Mouse (Mus musculus) myocyte (in vitro differentiated cells): ENCODE measurements around the gene Ppm1n. TPM values are rescaled to one million over a fixed set of nuclear protein-coding genes. Genes with fewer than 3 reads are reported as not detected.

Source experiments
- H3K27me3 ChIP-seq: one replicate; pipeline ENCODE4 v1.6.1; 2011; ENCODE audit not compliant: control insufficient read depth, insufficient read depth, insufficient read length
- H3K36me3 ChIP-seq: one replicate; pipeline ENCODE4 v1.6.1; 2011; ENCODE audit not compliant: control insufficient read depth, insufficient read depth
- H3K4me2 ChIP-seq: one replicate; pipeline ENCODE4 v1.6.1; 2011; ENCODE audit warnings: low read depth, control low read depth
- H3K4me3 ChIP-seq: one replicate; pipeline ENCODE4 v1.5.1; 2011; ENCODE audit warnings: mild to moderate bottlenecking, control low read depth, moderate library complexity
- H3K79me2 ChIP-seq: one replicate; pipeline ENCODE4 v1.6.1; 2011; ENCODE audit not compliant: control insufficient read depth, insufficient read depth
- H3ac ChIP-seq: one replicate; pipeline ENCODE4 v1.6.1; 2011; ENCODE audit not compliant: control insufficient read depth, insufficient read length
- CEBPB ChIP-seq: IDR thresholded peaks from 2 replicates; pipeline ENCODE4 v1.6.1; 2011; ENCODE audit warnings: mild to moderate bottlenecking, moderate library complexity; ENCODE audit not compliant: poor library complexity, insufficient read depth, severe bottlenecking
- E2F4 ChIP-seq: IDR thresholded peaks from one replicate; pipeline ENCODE4 v1.6.1; 2011; ENCODE audit warnings: mild to moderate bottlenecking, control low read depth, moderate library complexity; ENCODE audit not compliant: insufficient read depth
- MAX ChIP-seq: IDR thresholded peaks from one replicate; pipeline ENCODE4 v1.6.1; 2011; ENCODE audit warnings: low read depth, mild to moderate bottlenecking, control low read depth
- MYOD1 ChIP-seq, 3 experiments: IDR thresholded peaks; one replicate each; pipeline ENCODE4 v1.6.1; 2011; ENCODE audit warnings: control low read depth in 2 of 3, low read depth in 2 of 3, mild to moderate bottlenecking in 2 of 3, moderate library complexity in 1 of 3; ENCODE audit not compliant: insufficient read length in 2 of 3, control insufficient read depth in 1 of 3
- MYOG ChIP-seq, 3 experiments: IDR thresholded peaks; one replicate each; pipeline ENCODE4 v1.6.1; 2011; ENCODE audit warnings: control low read depth in 2 of 3, low read depth in 2 of 3, mild to moderate bottlenecking in 2 of 3; ENCODE audit not compliant: insufficient read length in 2 of 3, control insufficient read depth in 1 of 3, insufficient read depth in 1 of 3
- POLR2A ChIP-seq: IDR thresholded peaks from one replicate; pipeline ENCODE4 v1.6.1; 2011; ENCODE audit warnings: low read depth, mild to moderate bottlenecking, control low read depth, moderate library complexity; ENCODE audit not compliant: insufficient read length
- POLR2AphosphoS2 ChIP-seq: IDR thresholded peaks from one replicate; pipeline ENCODE4 v1.6.1; 2011; ENCODE audit warnings: low read depth, control low read depth; ENCODE audit not compliant: insufficient read length
- REST ChIP-seq: IDR thresholded peaks from one replicate; pipeline ENCODE4 v1.6.1; 2011; ENCODE audit warnings: mild to moderate bottlenecking, control low read depth, moderate library complexity; ENCODE audit not compliant: insufficient read depth, insufficient read length
- SRF ChIP-seq: IDR thresholded peaks from one replicate; pipeline ENCODE4 v1.6.1; 2011; ENCODE audit warnings: low read depth; ENCODE audit not compliant: control insufficient read depth, insufficient read length
- TCF12 ChIP-seq: IDR thresholded peaks from one replicate; pipeline ENCODE4 v1.6.1; 2011; ENCODE audit warnings: mild to moderate bottlenecking, control low read depth; ENCODE audit not compliant: poor library complexity, insufficient read depth, severe bottlenecking
- TCF3 ChIP-seq: IDR thresholded peaks from one replicate; pipeline ENCODE4 v1.6.1; 2011; ENCODE audit warnings: low read depth, control low read depth; ENCODE audit not compliant: insufficient read length
- USF1 ChIP-seq: IDR thresholded peaks from one replicate; pipeline ENCODE4 v1.6.1; 2011; ENCODE audit warnings: low read depth, mild to moderate bottlenecking, control low read depth, moderate library complexity
- polyA plus RNA-seq: library from polyadenylated mRNA; unstranded; fragments of >200 nt; fragmentation: generic; extraction: Trizol; gene quantifications from one replicate; pipeline ENCODE4 v1.2.1, GENCODE M21; 2012; ENCODE audit warnings: missing spikeins

Ppm1n gene
- polyA plus RNA-seq, 1 experiment: 0.42 TPM

DNA sequence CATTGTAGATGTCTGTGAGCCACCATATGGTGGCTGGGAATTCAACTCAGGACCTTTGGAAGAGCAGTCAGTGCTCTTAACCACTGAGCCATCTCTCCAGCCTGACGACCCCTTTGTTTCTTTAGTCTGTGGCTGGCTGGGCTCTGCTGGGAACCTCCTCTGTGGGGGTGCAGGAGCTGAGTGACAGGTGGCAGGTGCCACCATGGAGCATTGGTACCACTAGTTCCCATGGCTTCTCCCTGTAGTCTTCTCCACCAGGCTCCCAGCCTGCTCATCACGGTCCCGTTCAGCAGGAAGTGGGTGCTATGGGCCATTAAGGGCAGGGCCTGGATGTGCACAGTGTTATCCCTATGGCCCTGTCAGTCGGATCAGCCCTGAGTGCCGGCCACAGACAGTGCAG is 45.2 kb downstream of the Ppm1n start:
- Histone ChIP-seq H3K36me3 (no peaks in the 10 kb centered on the region), H3K27me3 (no peaks in the 10 kb centered on the region), H3ac (no peak overlapping the region), H3K4me3 (no peak overlapping the region), H3K79me2 (peaks cover 66% of the 10 kb centered on the region), H3K4me2 (no peak overlapping the region)
- no peak for TF ChIP-seq REST
- no peak for TF ChIP-seq TCF12
- peak in 1 of 3 experiments; percentile 47 for TF ChIP-seq MYOG (IDR thresholded peaks at IDR 0.05; ENCODE audit: control insufficient read depth in 1 of 3, insufficient read depth in 1 of 3, insufficient read length in 2 of 3, low read depth in 2 of 3)
- TF ChIP-seq TCF3: peak; percentile 47
- TF ChIP-seq CEBPB: no peak
- no peak for TF ChIP-seq E2F4
- peak; percentile 33 to 97 (median 94) for TF ChIP-seq MYOD1 (IDR thresholded peaks at IDR 0.05; ENCODE audit: control insufficient read depth in 1 of 3, insufficient read length in 2 of 3, low read depth in 2 of 3)

DNA sequence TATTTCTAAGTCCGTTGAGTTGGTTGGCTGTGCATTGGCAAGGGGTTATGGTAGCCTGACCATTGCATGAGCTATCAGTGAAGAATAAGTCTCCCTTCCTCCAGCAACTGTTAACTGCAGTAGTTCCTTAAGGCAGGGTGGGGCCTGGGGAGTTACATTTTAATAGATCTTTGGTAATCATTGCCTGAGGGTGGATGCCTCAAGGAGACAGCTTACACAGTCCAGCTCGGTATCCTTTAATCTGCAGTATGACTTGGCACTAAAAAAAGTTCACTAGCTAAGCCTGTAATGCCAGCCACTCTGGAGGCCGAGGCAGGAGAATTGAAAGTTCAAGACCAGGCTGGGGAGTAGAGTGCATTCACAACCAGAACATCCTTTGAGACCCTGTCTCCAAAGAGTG is 48.0 kb downstream of the Ppm1n start:
- no peak overlapping the region for H3ac ChIP-seq
- no peak for TF ChIP-seq REST
- H3K79me2 ChIP-seq: peaks cover 76% of the 10 kb centered on the region
- H3K36me3 ChIP-seq: no peaks in the 10 kb centered on the region
- H3K4me3 ChIP-seq: no peak overlapping the region
- no peak overlapping the region for H3K4me2 ChIP-seq
- H3K27me3 ChIP-seq: no peaks in the 10 kb centered on the region

DNA sequence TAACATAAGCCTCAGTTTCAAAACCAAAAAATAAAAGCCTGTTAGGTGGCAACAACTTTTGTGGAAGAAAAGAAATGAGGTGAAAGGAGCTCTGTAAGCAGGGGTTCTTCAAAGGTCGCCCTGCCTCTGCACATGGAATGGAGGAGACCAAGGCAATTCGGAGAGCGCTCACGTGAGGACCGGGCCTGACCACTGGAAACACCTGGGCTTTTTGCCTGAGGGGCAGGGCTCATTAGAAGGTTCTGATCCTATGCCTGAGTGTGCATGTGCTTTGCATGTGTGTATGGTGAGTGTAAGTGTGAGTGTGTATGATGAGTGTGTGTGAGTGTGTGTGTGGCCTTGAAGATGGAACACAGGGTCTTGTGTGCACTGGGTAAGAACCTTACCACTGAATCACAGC is 49.0 kb downstream of the Ppm1n start:
- no peak for TF ChIP-seq E2F4
- no peak for TF ChIP-seq MAX
- TF ChIP-seq REST: no peak
- TF ChIP-seq MYOD1 (IDR thresholded peaks at IDR 0.05; ENCODE audit: control insufficient read depth in 1 of 3, insufficient read length in 2 of 3, low read depth in 2 of 3): no peak
- TF ChIP-seq CEBPB: no peak
- no peak for TF ChIP-seq POLR2A
- no peak for TF ChIP-seq MYOG (IDR thresholded peaks at IDR 0.05; ENCODE audit: control insufficient read depth in 1 of 3, insufficient read depth in 1 of 3, insufficient read length in 2 of 3, low read depth in 2 of 3)
- TF ChIP-seq TCF3: no peak
- TF ChIP-seq POLR2AphosphoS2: no peak
- no peak for TF ChIP-seq TCF12

DNA sequence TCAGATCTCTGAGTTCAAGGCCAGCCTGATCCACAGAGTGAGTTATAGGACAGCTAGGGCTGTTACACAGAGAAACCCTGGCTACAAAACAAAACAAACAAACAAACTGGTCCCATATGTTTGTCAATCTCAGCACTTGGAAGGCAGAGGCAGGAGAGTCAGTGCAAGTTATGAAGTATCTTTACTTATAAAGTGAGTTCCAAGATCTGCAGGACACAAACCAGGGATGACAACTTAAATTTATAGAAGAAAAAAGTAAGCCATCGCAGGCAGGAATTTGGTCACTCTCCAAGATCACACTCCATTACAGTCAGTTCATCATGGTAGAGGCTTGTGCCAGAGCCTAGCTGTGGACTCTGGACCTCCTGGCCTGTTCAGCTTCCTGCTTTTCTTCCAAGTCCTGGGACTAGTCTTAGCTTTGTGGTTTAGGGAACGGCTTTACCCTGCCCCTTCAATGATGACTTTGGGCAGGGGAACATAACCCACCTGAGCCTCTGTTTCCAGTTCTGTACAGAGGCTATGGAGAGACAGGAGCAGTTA is 49.8 kb downstream of the Ppm1n start:
- Histone ChIP-seq H3K27me3 (no peaks in the 10 kb centered on the region), H3K4me2 (peak overlapping the region; percentile 74), H3K79me2 (peaks cover 60% of the 10 kb centered on the region), H3K36me3 (no peaks in the 10 kb centered on the region), H3K4me3 (peak overlapping the region; percentile 73), H3ac (no peak overlapping the region)
- TF ChIP-seq USF1 (no peak), TCF3 (no peak), MYOG (IDR thresholded peaks at IDR 0.05; ENCODE audit: control insufficient read depth in 1 of 3, insufficient read depth in 1 of 3, insufficient read length in 2 of 3, low read depth in 2 of 3) (no peak), CEBPB (no peak), POLR2AphosphoS2 (no peak), TCF12 (no peak), POLR2A (no peak), MAX (no peak), SRF (no peak), MYOD1 (IDR thresholded peaks at IDR 0.05; ENCODE audit: control insufficient read depth in 1 of 3, insufficient read length in 2 of 3, low read depth in 2 of 3) (no peak), E2F4 (no peak), REST (no peak)

More for the DNA sequence above, 49.0 kb downstream of the Ppm1n start:
- Histone ChIP-seq H3K27me3 (no peaks in the 10 kb centered on the region), H3K36me3 (no peaks in the 10 kb centered on the region), H3K4me3 (no peak overlapping the region), H3K4me2 (no peak overlapping the region), H3K79me2 (peaks cover 68% of the 10 kb centered on the region), H3ac (no peak overlapping the region)

DNA sequence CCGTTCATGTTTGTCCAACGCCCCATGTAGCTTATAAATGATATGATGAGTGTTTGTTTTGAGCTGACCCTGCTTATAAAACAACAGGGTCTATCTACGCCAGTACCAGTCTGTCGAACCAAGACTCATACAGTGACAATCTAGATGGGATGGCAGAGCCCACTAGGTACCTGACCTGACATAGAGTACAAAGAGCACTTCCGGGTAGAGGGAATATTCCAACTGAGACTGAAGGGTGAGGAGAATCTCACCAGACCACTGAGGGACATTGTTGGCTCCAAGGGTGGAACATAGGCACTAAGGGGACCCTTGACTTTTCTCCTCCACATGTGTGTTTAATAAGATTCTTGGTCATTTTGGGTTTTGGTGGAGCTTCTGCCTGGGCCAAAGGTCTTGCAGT is 50.5 kb downstream of the Ppm1n start:
- Histone ChIP-seq H3K27me3 (no peaks in the 10 kb centered on the region), H3ac (peak overlapping the region; percentile 74), H3K36me3 (no peaks in the 10 kb centered on the region), H3K4me2 (peak overlapping the region; percentile 74), H3K79me2 (peaks cover 55% of the 10 kb centered on the region), H3K4me3 (peak overlapping the region; percentile 73)
- TF ChIP-seq POLR2AphosphoS2: no peak
- no peak for TF ChIP-seq SRF
- TF ChIP-seq POLR2A: no peak
- no peak for TF ChIP-seq MYOG (IDR thresholded peaks at IDR 0.05; ENCODE audit: control insufficient read depth in 1 of 3, insufficient read depth in 1 of 3, insufficient read length in 2 of 3, low read depth in 2 of 3)
- TF ChIP-seq USF1: no peak
